Mouse (Mus musculus): ENCODE results near the gene Fez2. TPM values are rescaled to one million over a fixed set of nuclear protein-coding genes. Genes with fewer than 3 reads are reported as not detected.

Fez2 gene
- polyA plus RNA-seq, 1 experiment: 41.8 TPM

- H3K4me1 ChIP-seq (ENCODE audit: control insufficient read depth, insufficient read depth, low read length): no peaks in the 10 kb centered on the region; the same call in 1 of the 2 replicates
- TF ChIP-seq CTCF (IDR thresholded peaks at IDR 0.05; ENCODE audit: borderline replicate concordance, insufficient read depth, low read length) (no peak), POLR2A (IDR thresholded peaks at IDR 0.05; ENCODE audit: low read depth, low read length) (no peak)
- H3K4me3 ChIP-seq (ENCODE audit: insufficient read depth, low read length): no peak overlapping the region
- H3K27ac ChIP-seq (ENCODE audit: insufficient read depth, low read length): no peak overlapping the region
These were observed 55.8 kb downstream of the Fez2 start for GRCm38 (mm10) chr17:78361939-78362728.

DNA sequence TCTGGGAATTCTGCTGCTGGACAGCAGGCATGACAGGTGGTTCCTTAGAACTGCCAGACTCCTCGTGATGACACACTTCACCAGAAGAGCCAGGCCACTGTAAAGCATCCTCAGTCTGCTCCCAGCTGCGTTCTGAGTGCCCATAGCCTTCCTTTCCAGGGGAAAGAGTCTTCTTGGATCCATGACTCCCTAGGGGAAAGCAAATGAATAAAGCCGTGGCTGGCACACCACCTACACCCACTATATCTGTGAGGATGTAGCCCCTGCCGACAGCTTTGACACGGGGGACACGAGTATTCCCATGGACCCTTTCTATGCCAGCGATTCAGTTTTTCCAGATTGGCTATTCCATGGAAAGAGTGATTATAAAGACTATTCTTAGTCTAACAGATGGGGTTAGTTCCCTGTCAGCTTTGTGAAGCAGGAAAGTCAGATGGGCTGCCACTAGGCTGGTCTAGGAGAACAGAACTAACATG lies 59.7 kb downstream of the Fez2 start:
- no peaks in the 10 kb centered on the region for H3K4me1 ChIP-seq (ENCODE audit: control insufficient read depth, insufficient read depth, low read length)
- no peak overlapping the region for H3K27ac ChIP-seq (ENCODE audit: insufficient read depth, low read length)
- H3K4me3 ChIP-seq (ENCODE audit: insufficient read depth, low read length): no peak overlapping the region
- TF ChIP-seq POLR2A (IDR thresholded peaks at IDR 0.05; ENCODE audit: low read depth, low read length): no peak
- TF ChIP-seq CTCF (IDR thresholded peaks at IDR 0.05; ENCODE audit: borderline replicate concordance, insufficient read depth, low read length): no peak

- Histone ChIP-seq H3K27ac (ENCODE audit: insufficient read depth, low read length) (no peak overlapping the region), H3K4me1 (ENCODE audit: control insufficient read depth, insufficient read depth, low read length) (no peaks in the 10 kb centered on the region), H3K4me3 (ENCODE audit: insufficient read depth, low read length) (no peak overlapping the region)
- TF ChIP-seq CTCF (IDR thresholded peaks at IDR 0.05; ENCODE audit: borderline replicate concordance, insufficient read depth, low read length) (no peak), POLR2A (IDR thresholded peaks at IDR 0.05; ENCODE audit: low read depth, low read length) (no peak)
These were observed 60.2 kb downstream of the Fez2 start for GRCm38 (mm10) chr17:78357753-78358152.

DNA sequence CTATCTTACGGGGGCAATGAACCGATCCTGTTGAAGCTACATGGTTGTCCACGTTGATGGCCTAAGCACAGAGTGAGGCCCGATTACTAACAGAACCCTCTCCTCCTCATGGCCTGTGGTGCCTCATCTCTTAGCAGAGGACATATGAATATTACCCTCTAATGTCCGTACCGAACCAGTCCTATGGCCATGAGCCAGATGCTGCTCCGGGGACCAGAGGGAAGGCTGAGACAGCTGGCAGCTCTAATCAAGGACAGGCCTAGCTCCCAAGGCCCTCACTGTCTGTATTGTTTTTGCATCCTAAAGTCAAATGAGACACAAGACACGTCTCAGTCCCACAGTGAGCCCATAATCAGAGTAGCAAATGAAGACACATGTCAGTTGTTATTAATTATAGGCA lies 62.3 kb downstream of the Fez2 start:
- Histone ChIP-seq H3K4me3 (ENCODE audit: insufficient read depth, low read length) (no peak overlapping the region), H3K4me1 (ENCODE audit: control insufficient read depth, insufficient read depth, low read length) (no peaks in the 10 kb centered on the region), H3K27ac (ENCODE audit: insufficient read depth, low read length) (no peak overlapping the region)
- TF ChIP-seq POLR2A (IDR thresholded peaks at IDR 0.05; ENCODE audit: low read depth, low read length) (no peak), CTCF (IDR thresholded peaks at IDR 0.05; ENCODE audit: borderline replicate concordance, insufficient read depth, low read length) (no peak)

GRCm38 (mm10) chr17:78354871-78355270 lies 63.1 kb downstream of the Fez2 start:
- Histone ChIP-seq H3K27ac (ENCODE audit: insufficient read depth, low read length) (no peak overlapping the region), H3K4me1 (ENCODE audit: control insufficient read depth, insufficient read depth, low read length) (no peaks in the 10 kb centered on the region), H3K4me3 (ENCODE audit: insufficient read depth, low read length) (no peak overlapping the region)
- TF ChIP-seq POLR2A (IDR thresholded peaks at IDR 0.05; ENCODE audit: low read depth, low read length) (no peak), CTCF (IDR thresholded peaks at IDR 0.05; ENCODE audit: borderline replicate concordance, insufficient read depth, low read length) (no peak)

- TF ChIP-seq POLR2A (IDR thresholded peaks at IDR 0.05; ENCODE audit: low read depth, low read length) (no peak), CTCF (IDR thresholded peaks at IDR 0.05; ENCODE audit: borderline replicate concordance, insufficient read depth, low read length) (no peak)
- no peak overlapping the region for H3K4me3 ChIP-seq (ENCODE audit: insufficient read depth, low read length)
- H3K4me1 ChIP-seq (ENCODE audit: control insufficient read depth, insufficient read depth, low read length): 0 out of 2 replicates have a peak, but pooled peaks cover 4% of the 10 kb centered on the region
- no peak overlapping the region for H3K27ac ChIP-seq (ENCODE audit: insufficient read depth, low read length)
These were observed 63.5 kb downstream of the Fez2 start for GRCm38 (mm10) chr17:78354411-78354810.

DNA sequence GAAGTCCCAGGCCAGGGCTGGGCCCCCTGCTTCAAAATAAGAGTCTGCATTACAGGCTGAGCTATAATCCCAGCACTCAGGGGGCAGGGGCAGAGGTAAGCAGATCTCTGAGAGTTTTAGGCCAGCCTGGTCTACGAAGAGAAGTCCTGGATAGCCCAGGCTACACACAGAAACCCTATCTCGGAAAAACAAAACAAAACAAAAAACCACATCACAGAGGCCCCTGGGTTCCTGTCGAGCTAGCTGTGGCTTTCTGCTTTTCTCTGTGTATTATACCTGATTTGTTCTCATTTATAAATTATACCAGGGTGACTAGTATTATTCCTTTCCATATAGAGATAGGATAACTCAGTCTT lies 65.5 kb downstream of the Fez2 start:
- TF ChIP-seq CTCF (IDR thresholded peaks at IDR 0.05; ENCODE audit: borderline replicate concordance, insufficient read depth, low read length): no peak
- no peak for TF ChIP-seq POLR2A (IDR thresholded peaks at IDR 0.05; ENCODE audit: low read depth, low read length)
- H3K4me1 ChIP-seq (ENCODE audit: control insufficient read depth, insufficient read depth, low read length): 0 out of 2 replicates have a peak, but pooled peaks cover 5% of the 10 kb centered on the region
- no peak overlapping the region for H3K4me3 ChIP-seq (ENCODE audit: insufficient read depth, low read length)
- no peak overlapping the region for H3K27ac ChIP-seq (ENCODE audit: insufficient read depth, low read length)

- peak overlapping the region; percentile 62 for H3K27ac ChIP-seq (ENCODE audit: insufficient read depth, low read length)
- TF ChIP-seq POLR2A (IDR thresholded peaks at IDR 0.05; ENCODE audit: low read depth, low read length): no peak
- TF ChIP-seq CTCF (IDR thresholded peaks at IDR 0.05; ENCODE audit: borderline replicate concordance, insufficient read depth, low read length): no peak
- 0 out of 2 replicates have a peak, but pooled peaks cover 5% of the 10 kb centered on the region for H3K4me1 ChIP-seq (ENCODE audit: control insufficient read depth, insufficient read depth, low read length)
- H3K4me3 ChIP-seq (ENCODE audit: insufficient read depth, low read length): no peak overlapping the region
These were observed 66.1 kb downstream of the Fez2 start for GRCm38 (mm10) chr17:78351676-78352499.

- Histone ChIP-seq H3K4me1 (ENCODE audit: control insufficient read depth, insufficient read depth, low read length) (0 out of 2 replicates have a peak, but pooled peaks cover 5% of the 10 kb centered on the region), H3K4me3 (ENCODE audit: insufficient read depth, low read length) (no peak overlapping the region)
- no peak for TF ChIP-seq POLR2A (IDR thresholded peaks at IDR 0.05; ENCODE audit: low read depth, low read length)
- TF ChIP-seq CTCF (IDR thresholded peaks at IDR 0.05; ENCODE audit: borderline replicate concordance, insufficient read depth, low read length): no peak
These were observed 70.7 kb downstream of the Fez2 start for GRCm38 (mm10) chr17:78347111-78347801.

More at GRCm38 (mm10) chr17:78347111-78347801, 70.7 kb downstream of the Fez2 start:
- no peak overlapping the region for H3K27ac ChIP-seq (ENCODE audit: insufficient read depth, low read length)
